Mouse (Mus musculus): Measurements from ENCODE around the gene Zfp207. TPM values are rescaled to one million over a fixed set of nuclear protein-coding genes. Genes with fewer than 3 reads are reported as not detected.
"Not testable (repeated sequence)": the region's sequence is repeated elsewhere in the genome, so short reads cannot be mapped to it uniquely, and the experiment has no call there.

The Zfp207 gene
- 282 and 353 TPM in 2 replicates for total RNA-seq (2014; fragmentation: Nextera tagmentation)
- total RNA-seq (2017) = 264 and 290 TPM in 2 replicates

GRCm38 (mm10) chr11:80383019-80383625 is at the start of gene Zfp207:
Zfp207 (plus strand) TSS chr11:80383279.
- peak; percentile 86 for ATAC-seq (replicated peaks; ENCODE audit: low FRiP score, low TSS enrichment, poor library complexity, severe bottlenecking)

DNA sequence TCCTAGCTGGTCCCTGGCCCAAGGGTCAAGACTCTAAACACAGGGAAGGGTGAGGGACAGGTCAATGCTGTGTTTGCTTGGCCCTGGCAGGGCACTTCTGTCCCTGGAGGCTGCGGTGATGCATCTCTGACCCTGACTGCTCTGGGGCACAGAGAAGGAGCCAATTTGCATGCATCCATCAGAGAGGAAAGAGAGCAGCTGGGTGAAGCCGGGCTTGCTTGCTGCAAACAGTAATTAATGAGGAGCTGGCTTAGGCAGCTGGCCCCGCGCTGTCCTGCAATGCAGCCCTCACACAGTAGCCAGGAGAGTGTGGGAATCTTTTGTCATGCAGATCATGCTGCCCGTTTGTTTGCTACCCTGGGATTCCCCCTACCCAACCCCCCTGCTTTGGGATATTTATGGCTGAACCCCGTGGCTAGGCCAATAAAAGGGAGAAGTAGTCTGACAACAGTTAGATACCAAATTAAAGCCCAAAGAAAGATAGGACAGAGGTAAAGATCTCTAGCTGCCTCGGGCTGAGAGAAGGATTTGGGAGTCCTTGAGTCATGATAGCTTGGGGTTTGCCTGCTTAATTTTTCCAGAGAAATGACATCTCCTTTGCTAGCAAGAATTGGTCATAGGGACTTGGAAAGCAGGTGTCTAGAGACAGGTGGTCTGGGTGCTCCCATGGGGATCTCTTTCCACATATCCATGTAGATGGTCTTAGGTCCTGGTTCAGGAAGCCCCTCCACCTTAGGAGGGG is 47.3 kb upstream of the Zfp207 start:
- 0 out of 2 replicates have a peak, but pooled peaks have one; percentile 34 for ATAC-seq (replicated peaks; ENCODE audit: low FRiP score, low TSS enrichment, poor library complexity, severe bottlenecking)

DNA sequence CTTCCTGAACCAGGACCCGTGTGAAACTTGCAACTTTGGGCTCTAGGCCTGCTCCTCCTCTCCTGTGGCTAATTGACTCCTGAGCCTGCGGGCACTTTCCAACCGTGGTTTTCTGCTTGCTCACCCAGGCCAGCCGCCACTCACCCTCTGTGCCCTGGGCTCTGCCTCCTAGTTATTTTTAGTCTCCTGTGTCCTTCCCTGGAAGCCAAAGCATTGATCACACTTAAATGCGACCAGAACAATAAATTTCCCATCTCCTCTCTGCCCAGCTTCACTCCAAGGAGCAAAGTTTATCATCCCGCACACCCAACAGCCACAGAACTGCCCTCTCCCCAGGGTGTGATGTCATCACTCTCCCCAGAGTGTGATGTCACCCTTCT is 46.7 kb upstream of the Zfp207 start:
- ATAC-seq (replicated peaks; ENCODE audit: low FRiP score, low TSS enrichment, poor library complexity, severe bottlenecking) = no peak

DNA sequence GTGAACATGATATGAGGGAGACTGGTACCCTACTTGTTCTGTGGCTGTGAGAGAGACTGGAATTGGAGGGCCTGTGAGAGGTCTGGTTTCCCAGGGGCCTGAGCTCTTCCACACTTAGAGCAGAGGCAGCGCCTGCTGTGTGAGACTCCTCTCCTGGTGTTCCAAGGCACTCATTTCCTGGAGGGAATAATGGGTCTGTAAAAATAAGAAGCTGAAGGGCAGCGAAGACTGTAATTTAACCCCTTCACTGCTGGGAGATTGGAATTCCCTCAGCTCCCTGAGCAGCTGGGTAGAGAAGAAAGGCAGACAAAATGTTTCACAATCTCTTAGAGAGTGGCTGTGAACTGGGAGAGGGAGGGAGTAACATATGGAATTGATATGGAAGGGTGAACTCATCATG is 40.6 kb upstream of the Zfp207 start:
- ATAC-seq (replicated peaks; ENCODE audit: low FRiP score, low TSS enrichment, poor library complexity, severe bottlenecking) = no peak

GRCm38 (mm10) chr11:80351832-80352430 is 31.1 kb upstream of the Zfp207 start:
- peak; percentile 83 for ATAC-seq (replicated peaks; ENCODE audit: low FRiP score, low TSS enrichment, poor library complexity, severe bottlenecking)

GRCm38 (mm10) chr11:80354832-80355231 is 28.2 kb upstream of the Zfp207 start:
- ATAC-seq (replicated peaks; ENCODE audit: low FRiP score, low TSS enrichment, poor library complexity, severe bottlenecking) = no peak

- ATAC-seq (replicated peaks; ENCODE audit: low FRiP score, low TSS enrichment, poor library complexity, severe bottlenecking) = no peak
Observed at GRCm38 (mm10) chr11:80368949-80369348, 14.1 kb upstream of the Zfp207 start.

DNA sequence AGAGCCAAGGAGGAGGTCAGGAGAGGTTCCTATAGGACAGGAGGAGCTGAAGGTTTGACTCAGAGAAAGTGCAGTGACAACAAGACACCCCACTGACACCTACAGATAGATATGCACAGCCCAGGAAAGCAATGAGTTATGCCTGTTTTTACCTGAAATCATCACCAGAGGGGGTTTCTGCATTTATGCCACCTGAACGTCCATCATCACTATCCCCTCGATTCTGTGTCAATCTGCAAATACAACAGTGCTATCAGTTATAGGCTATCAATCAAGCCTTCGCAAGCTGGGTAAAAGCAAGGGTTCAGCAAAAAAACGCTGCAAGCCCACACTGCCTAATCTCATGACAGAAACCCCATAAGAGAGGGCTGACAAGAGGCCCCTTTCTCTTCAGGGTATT is 6.4 kb upstream of the Zfp207 start:
- peak; percentile 42; the same call in 1 of the 2 replicates for ATAC-seq (replicated peaks; ENCODE audit: low FRiP score, low TSS enrichment, poor library complexity, severe bottlenecking)

- peak; percentile 40 for ATAC-seq (replicated peaks; ENCODE audit: low FRiP score, low TSS enrichment, poor library complexity, severe bottlenecking)
Observed at GRCm38 (mm10) chr11:80377712-80378451, 5.2 kb upstream of the Zfp207 start, which contains the start of gene 5730455P16Rik. 5730455P16Rik (minus strand) TSS chr11:80378034.

DNA sequence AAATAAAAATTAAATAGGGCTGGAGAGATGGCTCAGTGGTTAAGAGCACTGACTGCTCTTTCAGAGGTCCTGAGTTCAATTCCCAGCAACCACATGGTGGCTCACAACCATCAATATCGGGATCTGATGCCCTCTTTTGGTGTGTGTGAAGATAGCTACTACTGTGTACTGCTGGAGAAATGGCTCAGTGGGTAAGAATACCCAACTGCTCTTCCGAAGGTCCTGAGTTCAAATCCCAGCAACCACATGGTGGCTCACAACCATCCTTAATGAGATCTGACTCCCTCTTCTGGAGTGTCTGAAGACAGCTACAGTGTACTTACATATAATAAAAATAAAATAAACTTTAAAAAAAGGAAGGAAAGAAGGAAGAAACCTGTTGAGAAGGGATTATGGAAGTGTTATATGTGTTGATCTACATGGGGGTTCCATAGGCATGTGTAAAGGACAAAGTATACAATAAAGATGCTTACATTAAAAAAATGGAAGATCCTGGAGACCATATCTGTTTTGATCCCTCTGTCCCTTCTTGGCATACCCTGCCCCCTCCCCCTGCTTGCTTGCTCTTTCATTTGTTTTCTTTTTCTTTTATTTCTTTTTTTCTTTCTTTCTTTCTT is 4.5 kb upstream of the Zfp207 start:
- ATAC-seq (replicated peaks; ENCODE audit: low FRiP score, low TSS enrichment, poor library complexity, severe bottlenecking) = not testable (repeated sequence)

DNA sequence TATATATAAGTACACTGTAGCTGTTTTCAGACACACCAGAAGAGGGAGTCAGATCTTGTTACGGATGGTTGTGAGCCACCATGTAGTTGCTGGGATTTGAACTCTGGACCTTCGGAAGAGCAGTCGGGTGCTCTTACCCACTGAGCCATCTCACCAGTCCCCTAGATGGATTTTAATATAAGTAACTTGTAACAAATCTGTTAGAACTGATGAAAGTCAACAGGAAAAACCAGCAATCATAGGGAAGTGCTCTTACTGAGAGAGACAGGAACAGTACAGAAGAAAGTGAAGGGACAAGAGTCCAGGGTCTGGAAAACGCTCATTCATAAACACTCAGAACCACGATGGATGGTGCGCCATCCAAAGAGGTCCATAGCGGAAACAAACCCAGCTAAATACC is 3.9 kb upstream of the Zfp207 start:
- not testable (repeated sequence) for ATAC-seq (replicated peaks; ENCODE audit: low FRiP score, low TSS enrichment, poor library complexity, severe bottlenecking)

DNA sequence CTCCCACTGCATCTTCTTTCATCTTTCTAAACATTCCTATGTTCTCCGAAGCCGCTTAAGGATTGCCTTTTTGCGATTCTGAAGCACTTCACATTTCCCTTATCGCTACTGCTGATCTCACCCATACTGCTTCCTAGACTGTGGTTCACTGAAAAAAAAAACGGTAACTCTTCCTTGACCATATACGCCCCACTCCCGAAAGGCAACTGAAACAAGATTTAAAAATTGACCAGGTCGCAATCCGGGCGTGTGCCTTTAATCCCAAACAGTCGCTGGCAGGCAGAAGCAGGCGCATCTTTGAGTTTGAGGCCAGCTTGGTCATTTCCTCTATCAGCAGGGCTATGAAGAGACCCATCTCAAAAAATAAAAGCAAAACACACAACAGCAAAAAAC is 457 bp upstream of the Zfp207 start:
- ATAC-seq (replicated peaks; ENCODE audit: low FRiP score, low TSS enrichment, poor library complexity, severe bottlenecking) = no peak; the same call in 1 of the 2 replicates

DNA sequence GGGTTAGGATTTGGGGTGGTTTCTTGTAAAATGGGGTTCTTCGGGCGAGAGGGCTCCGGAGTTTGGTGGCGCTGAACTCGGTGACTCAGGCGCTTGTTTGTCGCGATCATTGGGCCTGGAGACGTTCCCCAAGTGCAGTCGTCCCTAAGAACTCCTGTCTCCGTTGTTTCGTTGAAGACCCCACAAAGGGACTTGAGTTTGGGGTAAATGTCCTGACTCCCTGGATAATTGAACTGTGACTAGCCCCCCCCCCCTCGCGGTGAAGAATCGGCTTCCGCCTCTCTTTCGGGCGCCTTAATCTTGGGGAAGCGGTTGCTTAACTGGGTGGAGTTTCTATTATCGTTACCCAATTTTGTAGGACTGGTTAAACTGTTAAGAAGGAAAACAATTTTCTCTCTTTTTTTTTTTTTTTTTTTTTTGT is 557 bp downstream of the Zfp207 start:
- ATAC-seq (replicated peaks; ENCODE audit: low FRiP score, low TSS enrichment, poor library complexity, severe bottlenecking) = peak; percentile 52

DNA sequence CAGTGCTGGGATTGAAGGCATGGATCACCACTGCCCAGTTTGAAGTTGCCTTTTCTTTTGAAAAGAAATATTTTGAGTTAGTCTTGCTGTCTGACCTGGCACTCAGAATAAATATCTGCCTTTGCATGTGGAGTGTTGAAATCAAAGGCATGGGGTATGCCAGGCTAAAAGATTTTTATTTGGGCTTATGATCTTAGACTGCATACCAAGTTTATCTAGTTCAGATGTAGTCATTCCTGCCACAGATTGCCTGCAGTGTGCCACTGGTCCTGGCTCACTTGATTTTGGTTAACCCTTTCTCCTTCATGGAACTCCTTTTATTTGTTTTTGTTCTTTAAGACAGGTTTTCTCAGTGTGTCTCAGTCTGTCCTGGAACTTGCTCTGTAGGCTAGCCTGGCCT is 1.4 kb downstream of the Zfp207 start:
- no peak for ATAC-seq (replicated peaks; ENCODE audit: low FRiP score, low TSS enrichment, poor library complexity, severe bottlenecking)

- ATAC-seq (replicated peaks; ENCODE audit: low FRiP score, low TSS enrichment, poor library complexity, severe bottlenecking) = no peak
Observed at GRCm38 (mm10) chr11:80385055-80385454, 2.0 kb downstream of the Zfp207 start.

- 0 out of 2 replicates have a peak, but pooled peaks have one; percentile 42 for ATAC-seq (replicated peaks; ENCODE audit: low FRiP score, low TSS enrichment, poor library complexity, severe bottlenecking)
Observed at GRCm38 (mm10) chr11:80386790-80387189, 3.7 kb downstream of the Zfp207 start.

DNA sequence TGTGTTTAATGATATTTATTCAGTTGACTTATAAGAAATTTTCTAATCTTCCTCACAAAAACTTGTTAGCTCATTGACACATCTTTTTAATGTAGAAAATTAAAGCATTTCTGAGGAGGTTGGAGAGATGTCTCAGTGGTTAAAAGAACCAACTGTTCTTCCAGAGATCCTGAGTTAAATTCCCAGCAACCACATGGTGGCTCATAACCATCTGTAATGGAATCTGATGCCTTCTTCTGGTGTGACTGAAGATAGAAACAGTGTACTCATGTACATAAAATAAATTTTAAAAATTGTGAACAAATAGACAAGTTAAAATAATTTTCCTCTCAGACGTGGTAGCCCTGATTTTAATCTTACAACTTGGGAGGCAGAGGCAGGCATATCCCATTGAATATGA is 6.8 kb downstream of the Zfp207 start:
- ATAC-seq (replicated peaks; ENCODE audit: low FRiP score, low TSS enrichment, poor library complexity, severe bottlenecking) = no peak

DNA sequence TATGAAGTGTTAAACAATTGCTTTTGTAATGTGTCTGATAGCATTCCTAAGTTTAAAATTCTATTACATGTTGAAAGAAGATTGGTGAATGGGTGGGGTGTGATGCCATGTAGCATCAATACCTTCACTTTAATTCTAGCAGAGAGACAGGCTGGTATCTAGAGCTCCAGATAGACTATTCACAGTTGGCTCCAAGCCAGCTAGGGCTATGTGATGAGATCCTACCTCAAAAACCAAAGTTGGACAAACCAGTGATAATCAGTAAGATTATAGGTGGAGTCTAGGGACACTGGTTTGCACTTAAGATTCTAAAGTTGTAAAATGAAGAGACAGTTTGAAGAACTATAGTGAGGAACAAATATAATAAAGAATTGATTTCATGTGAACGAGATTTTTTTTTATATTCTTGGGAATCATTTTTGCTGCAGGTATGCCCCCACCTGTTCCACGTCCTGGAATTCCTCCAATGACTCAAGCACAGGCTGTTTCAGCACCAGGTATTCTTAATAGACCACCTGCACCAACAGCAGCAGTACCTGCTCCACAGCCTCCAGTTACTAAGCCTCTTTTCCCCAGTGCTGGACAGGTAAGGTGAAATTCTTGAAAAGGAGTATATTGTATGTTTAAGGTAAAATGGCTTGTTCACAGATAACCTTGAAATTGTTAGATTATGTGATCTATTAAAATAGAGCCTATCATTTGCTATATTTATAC is 8.5 kb downstream of the Zfp207 start:
- no peak for ATAC-seq (replicated peaks; ENCODE audit: low FRiP score, low TSS enrichment, poor library complexity, severe bottlenecking)

GRCm38 (mm10) chr11:80395930-80396329 is 12.9 kb downstream of the Zfp207 start:
- no peak for ATAC-seq (replicated peaks; ENCODE audit: low FRiP score, low TSS enrichment, poor library complexity, severe bottlenecking)
